Mouse (Mus musculus) spleen, postnatal 36 days (tissue): Measurements from ENCODE around the gene Eml1.

ENCODE experiments used
- DNase-seq, 2 experiments: peaks; one replicate each; pipeline ENCODE4 v3.0.0; 2022; ENCODE audit warnings: low spot score in 2 of 2, mixed read lengths in 1 of 2

Eml1 gene

DNA sequence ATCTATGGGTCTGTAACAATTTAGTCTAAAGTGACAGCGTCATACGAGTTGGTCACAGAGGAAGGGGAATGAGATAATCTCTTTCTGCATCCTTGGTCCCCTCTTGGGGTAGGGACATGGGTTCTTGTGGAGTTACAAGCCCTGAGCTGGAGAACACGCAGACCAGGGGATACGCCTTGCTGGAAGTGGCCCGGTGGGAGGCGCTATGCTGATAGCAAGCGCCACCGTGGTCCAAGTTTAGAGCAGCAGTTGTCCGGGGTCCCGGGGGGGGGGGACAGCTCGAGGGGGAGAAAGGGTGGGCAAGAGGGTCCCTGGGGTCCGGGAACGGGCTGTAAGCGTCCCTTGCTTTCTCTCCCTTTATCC is 51.7 kb downstream of the Eml1 start:
- DNase-seq, result no peak

DNA sequence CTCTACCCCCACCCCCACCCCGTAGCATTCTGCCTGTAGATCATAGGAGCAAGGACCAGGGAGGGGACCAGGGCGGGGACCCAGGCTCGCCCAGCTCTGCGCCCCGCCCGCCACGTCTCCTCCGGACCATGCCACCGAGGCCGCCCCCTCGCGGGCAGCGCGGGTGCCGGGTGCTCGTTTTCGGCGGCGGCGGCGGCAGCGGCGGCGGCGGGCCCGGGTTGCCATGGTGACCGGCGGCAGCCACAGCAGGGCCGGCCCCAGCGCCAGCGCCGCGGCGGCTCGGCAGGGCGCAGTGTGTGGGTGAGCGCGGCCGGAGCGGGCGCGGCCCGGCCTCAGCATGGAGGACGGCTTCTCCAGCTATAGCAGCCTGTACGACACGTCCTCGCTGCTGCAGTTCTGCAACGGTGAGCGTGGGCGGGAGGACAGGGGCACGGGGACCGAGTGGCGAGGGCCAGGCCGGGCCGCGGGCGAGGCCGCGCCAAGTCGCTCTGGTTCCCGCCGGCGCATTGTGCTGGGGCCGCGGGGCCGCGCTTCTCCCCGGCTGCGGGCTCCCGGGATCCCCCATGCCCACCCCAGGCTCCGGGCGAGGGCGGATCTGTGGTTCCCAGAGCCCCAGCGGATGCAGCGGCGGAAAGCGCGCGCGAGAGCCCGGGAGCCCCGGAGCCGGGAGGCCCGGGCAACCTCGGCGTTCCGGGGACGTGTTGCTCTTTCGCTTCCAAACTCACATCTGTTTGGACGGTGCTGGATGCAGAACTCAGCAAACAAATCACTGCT is 52.3 kb downstream of the Eml1 start:
- peak; percentile 26 to 42 for DNase-seq

DNA sequence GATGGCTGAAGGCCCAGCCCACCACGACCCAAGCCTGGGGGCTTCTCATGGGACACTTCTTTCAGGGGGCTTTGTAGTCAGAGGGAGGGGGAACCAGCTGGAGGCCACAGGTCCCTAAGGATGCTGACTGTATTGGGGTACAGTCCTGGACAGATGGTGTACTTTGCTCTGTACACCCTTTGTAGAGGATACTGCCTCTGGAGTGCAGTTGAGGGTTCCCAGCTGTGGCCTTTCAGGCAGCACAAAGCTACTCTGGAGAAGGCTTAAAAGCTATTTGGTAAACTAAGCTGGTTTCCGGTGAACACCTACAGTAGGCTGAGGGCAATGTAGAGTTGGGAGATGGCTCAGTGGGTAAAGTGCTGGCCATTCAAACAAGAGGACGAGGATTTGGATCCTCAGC is 60.2 kb downstream of the Eml1 start:
- DNase-seq, result no peak

DNA sequence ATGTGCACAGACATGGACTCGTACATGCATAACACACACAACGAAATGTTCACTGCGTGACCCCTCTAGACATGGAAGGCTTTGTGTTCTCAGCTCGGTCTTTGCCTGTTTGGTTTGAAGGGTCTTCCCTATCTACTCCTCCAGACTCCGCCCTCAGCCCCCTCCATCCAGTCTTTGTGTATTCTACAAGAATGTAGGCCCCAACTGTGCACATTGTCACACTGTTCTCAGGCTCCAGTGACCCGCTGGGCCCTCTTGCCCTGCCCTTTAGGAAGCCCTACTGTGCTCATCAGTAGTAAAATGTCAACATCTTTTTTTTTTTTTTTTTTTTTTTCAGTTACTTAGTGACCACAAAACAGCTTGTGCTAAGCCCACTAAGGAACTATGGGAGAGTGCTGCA is 61.0 kb downstream of the Eml1 start:
- DNase-seq, result no peak

DNA sequence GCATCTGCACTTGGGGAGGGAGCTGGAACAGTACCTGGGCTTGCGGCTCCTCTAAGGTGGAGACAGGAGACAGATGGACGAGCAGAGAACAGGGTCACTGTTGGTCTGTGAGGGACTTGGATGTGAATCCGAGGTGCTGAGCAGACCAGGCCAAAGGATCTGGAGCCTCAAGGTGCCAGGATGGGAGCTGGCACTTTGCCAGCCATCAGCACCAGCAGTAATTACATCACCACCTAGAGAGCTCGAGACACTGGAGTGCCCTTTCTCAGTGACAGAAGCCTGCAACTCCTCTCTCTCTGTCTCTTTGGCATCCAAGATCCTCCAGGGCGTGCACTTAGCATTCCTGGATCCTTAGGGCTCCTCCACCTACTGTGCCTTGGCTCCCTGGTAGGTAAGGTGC is 61.8 kb downstream of the Eml1 start:
- no peak for DNase-seq

DNA sequence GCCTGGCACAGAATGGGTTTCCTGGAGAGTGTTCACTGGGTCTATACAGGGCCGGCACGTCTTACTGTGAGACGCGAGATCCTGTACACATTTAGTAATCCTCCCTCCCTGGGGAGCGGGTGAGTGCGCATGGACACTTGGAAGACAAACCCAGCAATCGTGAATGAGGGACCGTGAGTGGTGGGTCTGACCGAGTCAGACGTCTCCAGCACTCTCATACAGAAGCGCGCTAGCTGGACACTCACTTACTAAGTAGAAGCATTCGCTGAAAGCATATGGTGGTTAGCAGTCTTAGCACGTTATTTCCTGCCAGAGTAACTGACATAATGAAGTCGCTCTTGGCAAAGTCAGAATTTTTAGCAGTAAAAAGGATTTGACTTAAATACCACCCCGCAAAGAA is 62.3 kb downstream of the Eml1 start:
- DNase-seq, result no peak

DNA sequence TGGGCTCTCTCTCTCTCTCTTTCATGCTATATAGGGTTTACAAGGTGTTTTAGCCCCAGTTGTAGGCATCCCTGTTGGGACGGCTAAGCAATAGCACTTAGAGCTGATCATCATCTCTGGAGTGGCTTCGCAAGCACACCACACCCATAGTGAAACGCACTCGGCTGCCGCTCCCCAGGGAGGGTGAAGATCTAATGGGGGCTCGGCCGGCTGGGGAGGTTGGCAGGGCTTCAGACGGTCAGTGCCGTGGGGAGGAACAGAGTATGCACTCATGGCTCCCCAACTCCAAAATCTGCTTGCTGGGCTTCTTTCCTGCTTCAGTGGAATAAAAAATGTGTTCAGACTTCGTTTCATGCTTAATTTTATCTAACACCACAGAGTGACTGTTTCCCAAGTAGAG is 62.7 kb downstream of the Eml1 start:
- no peak for DNase-seq

DNA sequence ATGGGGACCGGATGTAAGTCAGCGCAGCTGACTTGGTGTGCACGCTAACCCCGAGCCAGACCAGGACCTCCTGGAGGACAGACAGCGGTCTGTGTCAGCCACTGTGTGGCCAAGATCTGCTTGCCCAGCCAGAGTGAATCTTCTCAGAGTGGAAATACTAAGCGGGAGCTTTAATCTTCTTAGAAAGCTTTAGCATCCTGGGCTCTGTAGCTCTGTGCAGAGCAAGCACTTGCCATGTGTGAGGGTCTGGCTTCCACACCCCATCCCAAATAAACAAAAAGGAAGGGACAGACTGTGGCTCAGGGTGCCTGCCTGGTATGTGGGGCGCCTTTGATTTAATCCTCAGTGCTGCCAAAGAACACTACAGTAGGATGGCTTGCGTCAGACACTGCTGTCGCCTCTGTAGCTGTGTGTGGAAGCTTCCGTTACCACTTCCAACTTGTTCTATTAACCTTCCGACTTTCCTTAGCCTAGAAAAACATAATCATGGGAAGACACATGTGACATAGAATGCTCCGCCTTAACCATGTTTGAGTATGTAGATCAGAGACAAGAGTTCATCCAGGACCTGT is 64.8 kb downstream of the Eml1 start:
- no peak for DNase-seq

DNA sequence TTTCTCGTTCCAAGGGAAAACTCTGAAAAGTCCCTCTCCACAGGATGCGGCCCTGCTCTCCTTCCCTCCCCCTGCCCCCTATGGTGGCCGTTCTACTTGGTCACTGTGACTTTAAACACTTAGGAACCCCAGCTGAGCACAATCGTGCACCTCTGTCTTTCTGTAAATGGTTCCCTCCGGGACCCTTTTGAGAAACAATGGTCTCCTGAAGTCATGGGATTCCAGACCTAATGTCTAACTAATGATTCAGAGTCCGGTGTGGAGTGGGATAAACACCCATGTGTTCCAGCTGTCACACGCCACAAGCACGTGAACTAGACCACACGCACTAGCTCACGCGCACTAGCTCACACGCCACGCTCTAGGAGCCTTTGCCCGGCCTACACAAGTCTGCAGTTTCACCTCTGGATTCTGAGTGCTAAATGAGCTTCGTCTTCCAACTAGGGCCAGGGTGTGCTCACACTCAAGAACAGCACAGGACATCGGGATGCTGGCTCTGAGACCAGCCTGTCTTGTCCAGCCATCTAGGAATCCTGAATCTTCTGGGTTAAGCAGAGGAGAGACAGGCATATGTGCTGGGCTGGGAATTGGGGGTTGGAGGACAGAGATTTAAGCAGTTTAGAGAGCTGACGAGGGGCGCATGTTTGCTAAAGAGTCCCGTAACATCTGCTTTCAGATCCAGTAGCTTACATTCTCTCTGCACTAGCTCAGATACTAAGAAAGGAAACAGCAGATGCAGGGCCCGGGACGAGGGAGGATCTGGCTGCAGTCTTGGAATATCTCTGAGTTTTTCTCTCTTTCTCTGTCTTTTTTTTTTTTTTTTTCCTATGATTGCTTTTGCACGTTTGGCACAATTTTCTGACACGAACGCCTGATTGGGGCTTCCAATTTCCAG is 65.5 kb downstream of the Eml1 start:
- DNase-seq, result no peak

DNA sequence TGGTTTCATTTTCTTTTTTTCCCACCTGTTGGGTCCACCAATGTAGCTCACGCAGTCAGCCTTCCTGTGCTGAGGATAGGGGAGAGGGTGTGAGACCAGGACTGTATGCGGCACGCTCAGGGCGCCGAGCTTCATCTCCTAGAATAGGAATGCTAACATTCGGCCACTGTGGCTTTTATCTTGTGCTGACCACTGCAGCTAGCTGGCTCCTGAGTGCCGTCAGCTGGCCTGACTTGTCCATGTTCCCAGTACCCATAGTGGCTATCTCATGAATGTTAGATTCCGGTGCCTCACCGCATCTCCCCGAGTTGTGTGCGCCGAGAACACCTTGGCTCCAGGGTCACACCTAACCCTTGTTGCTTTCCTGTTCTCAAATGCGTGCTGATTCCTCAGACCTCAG is 66.7 kb downstream of the Eml1 start:
- DNase-seq, result no peak

DNA sequence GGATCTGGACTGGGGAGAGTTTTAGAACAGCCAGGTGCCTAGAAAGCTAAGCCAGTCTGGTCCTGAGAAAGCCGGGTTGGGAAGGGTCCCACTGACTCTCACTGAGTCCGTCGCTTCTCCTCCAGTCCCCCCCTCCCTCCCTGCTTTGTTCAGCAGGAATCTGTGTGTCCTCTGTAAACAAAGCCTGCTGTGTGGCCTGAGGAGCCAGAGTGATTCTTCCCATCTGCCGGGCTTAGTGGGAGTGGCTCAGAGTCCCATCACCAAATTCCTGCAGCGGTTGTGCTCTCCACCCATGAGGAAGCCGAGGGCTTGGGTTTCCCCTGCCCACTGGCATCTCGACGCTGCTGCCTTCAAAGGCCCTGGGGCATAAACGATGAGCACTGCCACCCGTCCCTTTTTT is 72.5 kb downstream of the Eml1 start:
- DNase-seq, result no peak

DNA sequence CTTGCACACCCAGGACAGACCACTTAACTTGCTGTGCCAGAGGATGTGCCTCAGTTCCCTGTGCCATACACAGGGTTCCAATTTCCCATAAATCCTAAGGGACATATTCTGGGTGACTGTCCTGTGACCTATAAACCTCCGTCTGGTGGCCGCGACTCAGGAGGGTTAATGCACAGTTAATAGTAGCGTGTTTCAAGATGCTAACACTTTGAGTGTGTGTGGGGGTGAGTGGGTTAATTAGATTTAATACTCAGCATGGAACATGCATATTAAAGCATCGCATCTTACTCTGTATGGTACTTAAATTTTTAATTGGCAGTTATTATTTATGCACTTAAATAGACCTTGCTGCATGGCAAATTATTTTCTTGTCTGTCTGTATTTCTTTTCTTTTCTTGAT is 73.0 kb downstream of the Eml1 start:
- DNase-seq, result no peak

DNA sequence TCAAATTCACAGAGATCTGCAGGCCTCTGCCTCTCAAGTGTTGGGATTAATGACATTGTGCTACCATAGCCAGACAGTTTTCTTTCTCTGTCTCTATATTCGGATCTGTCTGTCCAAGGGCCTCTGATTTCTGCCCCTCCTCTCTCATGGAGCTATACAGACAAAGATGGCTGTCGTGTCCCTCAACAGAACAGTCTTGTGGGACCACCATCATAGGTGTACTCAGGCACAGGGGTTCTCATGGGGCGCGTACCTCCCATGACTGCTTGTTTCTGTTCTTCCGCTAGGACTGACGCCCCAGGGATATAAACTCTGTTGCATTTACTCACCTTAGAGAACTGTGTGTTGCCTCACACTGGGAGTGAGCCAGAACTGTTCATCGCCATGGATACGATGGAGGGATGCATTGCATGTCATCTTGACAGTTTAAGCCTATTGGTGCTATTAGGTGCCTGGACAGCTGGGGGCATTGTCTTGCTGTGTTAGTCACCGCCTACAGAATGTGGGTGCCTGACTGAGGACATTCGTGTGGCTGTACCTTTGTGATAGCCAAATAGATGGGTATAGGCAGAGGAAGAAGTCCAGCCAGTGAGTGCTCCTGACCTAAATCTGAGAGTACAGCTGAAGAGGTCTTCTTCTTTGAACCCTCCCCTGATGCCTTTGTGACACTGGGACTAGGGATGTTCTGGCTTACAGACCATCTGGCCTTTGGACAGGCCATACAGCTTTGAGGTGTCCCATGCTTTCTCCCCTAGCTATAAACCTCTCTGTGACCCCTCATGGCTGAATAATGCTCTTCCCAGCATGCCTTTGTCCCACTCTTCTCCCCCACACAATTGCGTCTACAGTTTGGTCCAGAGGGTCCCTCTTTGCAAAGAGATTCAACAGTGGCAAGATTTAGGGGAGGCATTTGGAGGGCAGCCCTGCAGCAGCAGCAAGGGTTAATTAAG is 73.7 kb downstream of the Eml1 start:
- no peak for DNase-seq

DNA sequence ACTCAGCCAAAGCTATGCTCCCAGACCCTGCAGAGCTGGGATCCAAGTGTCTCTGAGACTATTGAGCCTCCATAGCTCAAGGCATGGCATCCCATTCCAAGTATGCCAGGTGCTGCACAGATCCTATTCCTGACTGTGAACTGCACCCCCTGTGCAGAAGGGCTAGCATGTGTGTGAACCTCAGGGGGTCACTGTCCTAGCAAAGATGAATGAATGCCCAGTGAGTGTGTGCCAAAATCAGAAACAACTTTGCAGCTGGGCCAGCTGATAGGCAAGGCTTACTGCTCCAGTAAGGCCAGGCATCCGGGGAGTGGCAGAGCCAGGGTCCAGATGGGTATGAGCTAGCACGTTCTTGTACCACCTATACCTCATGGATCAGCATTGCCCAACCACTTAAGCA is 76.0 kb downstream of the Eml1 start:
- DNase-seq, result no peak

DNA sequence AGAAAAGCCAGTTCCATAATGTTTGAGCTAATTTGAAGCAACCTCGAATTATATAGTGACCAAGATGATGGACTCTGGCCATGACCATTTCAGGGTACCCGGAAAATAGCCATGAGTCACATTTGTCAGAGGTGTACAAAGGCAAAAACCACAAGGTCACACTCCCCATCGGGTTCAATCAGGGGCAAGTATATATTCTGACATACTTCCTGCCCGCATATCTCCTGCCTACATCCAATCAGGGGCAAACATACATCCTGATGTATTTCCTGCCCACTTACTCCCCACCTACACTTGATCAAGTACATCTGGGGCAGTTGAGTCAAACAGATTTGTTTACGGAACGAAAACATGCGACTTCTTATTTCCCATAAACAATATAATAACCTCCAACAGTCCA is 77.6 kb downstream of the Eml1 start:
- DNase-seq, result no peak

DNA sequence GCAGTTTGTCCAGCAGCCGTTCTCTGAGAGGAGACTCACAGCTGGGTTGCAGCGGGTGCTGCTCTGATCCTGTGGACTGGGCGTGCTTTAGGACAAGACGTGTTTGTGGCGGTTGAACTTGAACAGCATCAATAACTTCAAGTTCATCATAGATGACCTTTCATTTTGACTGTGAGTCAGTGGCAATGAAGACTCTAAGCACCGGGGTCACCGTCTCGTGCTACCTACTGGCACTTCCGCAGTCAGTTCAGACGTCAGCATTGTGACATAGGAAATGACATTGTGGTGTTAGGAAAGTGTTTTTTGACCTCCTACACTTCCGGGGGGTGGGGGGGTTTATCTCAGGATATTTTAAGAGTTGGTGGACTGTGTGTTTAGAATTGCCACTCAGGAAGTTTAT is 79.2 kb downstream of the Eml1 start:
- DNase-seq, result no peak

DNA sequence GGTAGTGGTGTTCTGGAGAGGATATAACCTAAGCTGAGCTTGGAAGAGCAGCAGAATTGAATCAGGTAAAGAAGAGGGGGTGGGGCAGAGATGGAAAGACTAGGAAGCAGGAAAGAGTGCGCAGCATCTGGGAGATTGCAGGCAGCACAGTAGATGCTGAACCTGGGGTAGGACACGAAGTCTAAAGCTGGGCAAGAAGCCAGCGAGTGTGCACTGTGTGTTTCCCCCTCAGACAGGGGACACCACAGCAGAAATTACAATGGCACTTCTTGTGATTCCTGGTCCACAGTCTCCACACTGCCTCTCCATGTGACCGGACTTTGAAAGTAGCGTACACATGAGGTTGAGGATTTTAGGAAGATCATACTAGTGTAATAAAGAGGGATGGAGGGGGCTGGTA is 79.8 kb downstream of the Eml1 start:
- DNase-seq, result no peak

DNA sequence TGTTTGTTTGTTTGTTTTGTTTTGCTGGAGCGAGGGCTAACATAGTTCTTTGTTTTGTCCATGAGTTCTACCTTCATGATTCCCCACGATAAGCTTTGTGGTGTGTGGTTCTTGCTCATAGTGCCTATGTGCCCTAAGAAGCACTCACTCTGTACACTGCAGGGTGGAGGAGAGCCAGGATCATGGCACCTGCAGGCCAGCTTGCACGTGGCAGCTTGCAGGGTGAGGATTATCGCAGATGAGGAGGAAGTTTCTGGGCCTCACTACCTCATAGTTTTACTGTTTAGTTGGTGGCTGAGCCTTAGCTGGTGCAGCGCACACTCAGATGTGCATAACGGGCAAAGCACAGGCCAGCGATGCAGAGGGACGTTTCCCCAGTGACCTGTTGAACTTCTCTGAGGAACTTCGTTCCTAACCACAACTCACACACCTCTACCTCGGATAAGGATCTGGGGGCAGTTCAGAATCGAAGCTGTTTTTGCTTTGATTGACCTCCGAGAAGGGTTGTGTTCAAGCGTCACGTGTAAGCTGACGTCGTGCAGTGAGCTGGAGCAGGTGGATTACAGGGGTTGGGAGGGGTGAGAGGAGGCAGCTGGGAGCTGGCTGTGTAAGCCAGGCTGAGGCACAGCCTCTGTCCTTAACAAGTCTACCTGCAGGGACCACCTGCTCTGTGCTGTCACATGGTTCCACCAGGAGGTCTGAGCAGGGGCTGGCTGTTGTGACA is 81.6 kb downstream of the Eml1 start:
- no peak for DNase-seq

DNA sequence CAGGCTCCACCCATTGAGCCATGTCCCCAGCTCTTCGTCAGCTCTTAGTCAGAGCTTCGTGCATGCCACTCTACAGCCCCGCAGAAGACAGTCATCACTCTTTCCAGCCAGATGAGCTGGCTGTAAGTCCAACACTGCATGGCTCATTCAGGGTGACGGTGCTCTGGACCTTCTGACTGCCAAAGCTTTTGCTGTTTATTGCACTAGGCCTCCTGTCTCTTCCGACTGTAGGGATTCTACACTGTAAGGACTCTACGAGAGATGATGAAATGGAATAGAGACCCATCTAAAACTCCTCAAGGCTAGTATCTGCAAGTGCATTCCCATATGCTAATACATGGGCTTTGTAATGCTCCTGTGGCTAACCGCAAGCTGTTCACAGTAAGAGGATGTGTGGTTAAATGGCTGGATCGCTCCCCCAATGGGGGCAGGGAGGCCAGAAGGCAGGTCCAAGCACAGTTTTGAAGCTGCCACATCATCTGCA is 82.8 kb downstream of the Eml1 start:
- DNase-seq, result no peak

DNA sequence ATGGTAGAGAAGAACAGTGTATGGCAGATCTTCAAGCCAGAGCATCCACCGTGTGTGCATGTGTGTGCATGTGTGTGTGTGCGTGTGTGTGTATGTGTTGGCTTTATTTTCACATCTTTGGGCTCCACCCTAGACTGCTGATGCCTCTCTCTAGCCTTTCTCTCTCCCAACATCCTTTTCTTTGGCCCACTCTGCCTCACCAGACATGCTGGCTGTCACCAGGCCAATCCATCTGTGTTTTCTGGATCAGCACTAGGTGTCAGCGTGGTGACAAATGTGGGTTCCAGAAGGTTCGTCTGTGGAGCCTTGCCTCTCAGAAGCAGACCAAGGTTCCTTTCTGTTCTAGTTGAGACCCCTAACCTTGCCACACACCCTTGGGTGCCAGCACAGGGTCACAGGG is 84.2 kb downstream of the Eml1 start:
- DNase-seq, result no peak

DNA sequence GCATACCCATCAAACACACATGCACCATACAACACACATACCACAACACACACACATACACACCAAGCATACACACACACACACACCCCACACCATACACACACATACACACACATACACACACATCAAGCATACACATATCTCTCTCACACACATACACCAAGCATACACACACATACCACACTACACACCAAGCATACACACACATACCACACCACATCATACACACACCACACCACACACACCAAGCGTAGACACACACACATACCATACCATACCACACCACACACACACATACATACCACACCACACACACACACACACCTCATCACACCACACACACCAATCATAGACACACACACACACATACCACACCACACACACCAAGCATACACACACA is 102.1 kb downstream of the Eml1 start:
- no peak for DNase-seq
